Mouse (Mus musculus) hindbrain, embryonic 11.5 days (tissue): ENCODE measurements around the gene Wnk4. TPM values are rescaled to one million over a fixed set of nuclear protein-coding genes. Genes with fewer than 3 reads are reported as not detected.

Source experiments
- ATAC-seq: fragments of 200-750 bp; cut with Nextera tagmentation; 2 replicates; pipeline ENCODE4 v1.8.0; 2017; ENCODE audit warnings: mild to moderate bottlenecking, moderate TSS enrichment, moderate library complexity; ENCODE audit not compliant: low FRiP score
- DNase-seq: peaks from one replicate; pipeline ENCODE4 v3.0.0-alpha.2; 2015; ENCODE audit warnings: low spot score
- H3K27ac ChIP-seq: fragments of 300-500 bp; sonication (generic); 2 replicates; pipeline ENCODE4 v1.5.1; 2014; ENCODE audit warnings: mild to moderate bottlenecking, low read depth, low read length
- H3K27me3 ChIP-seq: fragments of 300-500 bp; sonication (generic); 2 replicates; pipeline ENCODE4 v1.6.1; 2014; ENCODE audit warnings: mild to moderate bottlenecking, low read length, moderate library complexity, mixed read lengths; ENCODE audit not compliant: control insufficient read depth, insufficient read depth
- H3K36me3 ChIP-seq: fragments of 300-500 bp; sonication (generic); 2 replicates; pipeline ENCODE4 v1.6.1; 2014; ENCODE audit warnings: mild to moderate bottlenecking, low read length, moderate library complexity, mixed read lengths; ENCODE audit not compliant: control insufficient read depth, insufficient read depth
- H3K4me1 ChIP-seq: fragments of 300-500 bp; sonication (generic); replicated peaks from 2 replicates; pipeline ENCODE4 v1.6.1; 2014; ENCODE audit warnings: low read length, mixed read lengths; ENCODE audit not compliant: control insufficient read depth, insufficient read depth
- H3K4me2 ChIP-seq: fragments of 300-500 bp; sonication (generic); replicated peaks from 2 replicates; pipeline ENCODE4 v1.6.1; 2014; ENCODE audit warnings: mild to moderate bottlenecking, low read depth, low read length
- H3K4me3 ChIP-seq: fragments of 300-500 bp; sonication (generic); 2 replicates; pipeline ENCODE4 v1.5.1; 2014; ENCODE audit warnings: low read depth, low read length
- H3K9ac ChIP-seq: fragments of 300-500 bp; sonication (generic); 2 replicates; pipeline ENCODE4 v1.6.1; 2014; ENCODE audit warnings: low read depth, low read length
- H3K9me3 ChIP-seq: fragments of 300-500 bp; sonication (generic); 2 replicates; pipeline ENCODE4 v1.6.1; 2016; ENCODE audit warnings: low read length; ENCODE audit not compliant: control insufficient read depth
- WGBS: fragments of 180-500 bp; shearing (Covaris S2); extraction: QIAGEN DNeasy Blood & Tissue Kit; methylation state at CpG from one replicate; pipeline ENCODE4 v1.1.7; 2014; 5-methylcytosine and 5-hydroxymethylcytosine counted together
- polyA plus RNA-seq: library from polyadenylated mRNA; unstranded; fragments of >200 nt; fragmentation: Nextera tagmentation; extraction: Ambion mirVana; gene quantifications from 2 replicates; pipeline ENCODE4 v1.2.1, GENCODE M21; 2014

The Wnk4 gene
- 5.2 and 6.0 TPM in 2 replicates for polyA plus RNA-seq

DNA sequence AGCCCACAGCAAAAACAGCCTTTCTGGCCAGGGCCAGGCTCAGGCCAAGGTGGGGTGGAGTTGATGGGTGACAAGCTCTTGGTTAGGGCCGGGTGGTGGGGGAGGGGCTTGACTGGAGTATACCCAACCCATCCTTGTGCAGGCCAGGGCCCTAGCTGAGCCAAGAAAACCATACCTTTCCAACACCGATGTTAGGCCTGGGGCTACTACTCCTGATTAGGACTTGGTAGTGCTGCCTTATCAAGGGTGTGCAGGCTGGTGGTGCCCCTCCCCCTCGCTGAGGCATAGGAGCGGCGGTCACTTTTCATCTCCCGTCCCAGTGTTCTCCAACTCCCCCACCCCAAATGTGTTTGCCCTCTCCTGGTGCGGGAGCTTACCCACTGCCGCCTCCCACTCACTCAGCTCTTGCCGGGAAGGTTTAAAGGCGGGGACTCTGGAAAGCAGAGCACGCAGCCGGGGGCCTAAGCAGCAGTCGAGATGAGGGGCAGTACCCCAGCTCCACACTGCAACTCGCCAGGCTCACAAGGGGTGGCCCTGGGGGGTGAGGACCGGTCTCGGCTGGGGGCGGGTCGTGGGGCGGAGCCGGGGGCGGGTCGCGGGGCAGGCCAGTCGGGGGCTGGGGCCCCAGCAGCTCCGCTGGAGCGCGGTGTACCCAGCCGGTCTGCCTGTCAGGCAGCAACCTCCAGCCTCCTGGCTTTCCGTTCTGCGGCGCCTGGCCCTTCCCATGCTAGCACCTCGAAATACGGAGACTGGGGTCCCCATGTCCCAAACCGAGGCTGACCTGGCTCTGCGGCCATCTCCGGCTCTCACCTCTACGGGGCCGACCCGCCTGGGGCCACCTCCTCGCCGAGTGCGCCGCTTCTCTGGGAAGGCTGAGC is at the start of gene Wnk4:
Gene Wnk4, plus strand, starts transcription at position 620 of the 878 bp plus-strand sequence.
- peaks cover 18% of the 10 kb centered on the region for H3K4me1 ChIP-seq
- DNase-seq (peak; percentile 67), ATAC-seq (peak; percentile 67)
- WGBS: under 1% methylated on average over 29 of the region's 43 CpGs
- peak within 1 kb of the TSS; percentile 37 for H3K4me3 ChIP-seq
- peaks cover 37% of the 10 kb centered on the region for H3K27me3 ChIP-seq
- peak within 1 kb of the TSS; percentile 77 for H3K4me2 ChIP-seq
- no peaks in the 10 kb centered on the region for H3K36me3 ChIP-seq
- H3K9ac ChIP-seq: peak within 1 kb of the TSS; percentile 53
- peak within 1 kb of the TSS; percentile 61 for H3K27ac ChIP-seq
- H3K9me3 ChIP-seq: no peaks in the 10 kb centered on the region

DNA sequence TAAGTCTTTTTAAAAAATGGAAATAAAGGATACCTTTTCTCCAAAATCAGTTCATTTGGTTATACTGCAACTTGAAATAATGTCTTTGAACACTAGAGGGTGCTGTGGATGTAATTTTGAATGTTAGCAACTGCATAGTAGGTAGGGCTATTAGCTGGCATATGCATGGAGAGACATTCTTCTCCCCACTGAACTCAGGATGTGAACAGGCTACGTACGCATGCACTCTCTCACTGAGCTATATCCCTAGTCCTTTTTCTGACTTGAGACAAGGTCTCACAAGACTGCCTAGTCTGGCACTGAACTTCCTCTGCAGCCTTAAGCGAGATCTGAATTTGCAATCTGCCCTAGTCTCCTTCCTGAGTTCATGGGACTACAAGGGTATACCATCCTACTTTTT is 48.4 kb upstream of the Wnk4 start:
- no peaks in the 10 kb centered on the region for H3K36me3 ChIP-seq
- no peak overlapping the region for H3K4me3 ChIP-seq
- no peak for ATAC-seq
- no peak overlapping the region for H3K9ac ChIP-seq
- WGBS: 50% methylated on average over 3 of the region's 3 CpGs
- no peak overlapping the region for H3K4me2 ChIP-seq
- no peaks in the 10 kb centered on the region for H3K27me3 ChIP-seq
- H3K27ac ChIP-seq: no peak overlapping the region
- H3K9me3 ChIP-seq: no peaks in the 10 kb centered on the region
- no peaks in the 10 kb centered on the region for H3K4me1 ChIP-seq
- peak; percentile 82 for DNase-seq

DNA sequence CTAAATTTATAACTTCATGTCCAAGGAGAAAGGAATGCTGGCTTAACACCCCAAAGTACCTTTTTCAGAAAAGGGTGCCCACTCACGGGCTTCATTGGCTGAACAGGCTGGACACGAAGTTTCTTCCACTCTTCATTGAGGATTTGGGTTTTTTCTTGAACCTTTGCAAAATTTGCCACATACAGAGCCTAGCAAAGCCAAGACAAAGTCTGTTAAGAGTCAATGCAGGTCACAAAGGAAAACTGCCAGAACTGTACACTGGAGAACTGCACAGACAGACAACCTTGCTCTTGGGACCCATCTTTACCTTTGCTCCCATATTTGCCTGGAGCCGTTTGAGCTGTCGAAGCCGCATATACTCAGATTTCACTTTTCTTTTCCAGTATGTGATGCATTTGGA is 43.4 kb upstream of the Wnk4 start:
- no peak overlapping the region for H3K9ac ChIP-seq
- H3K27me3 ChIP-seq: no peaks in the 10 kb centered on the region
- no peaks in the 10 kb centered on the region for H3K36me3 ChIP-seq
- no peak overlapping the region for H3K27ac ChIP-seq
- DNase-seq (no peak), ATAC-seq (no peak)
- no peak overlapping the region for H3K4me3 ChIP-seq
- H3K9me3 ChIP-seq: no peaks in the 10 kb centered on the region
- no peaks in the 10 kb centered on the region for H3K4me1 ChIP-seq
- 90% methylated on average over 5 of the region's 5 CpGs for WGBS
- H3K4me2 ChIP-seq: no peak overlapping the region

DNA sequence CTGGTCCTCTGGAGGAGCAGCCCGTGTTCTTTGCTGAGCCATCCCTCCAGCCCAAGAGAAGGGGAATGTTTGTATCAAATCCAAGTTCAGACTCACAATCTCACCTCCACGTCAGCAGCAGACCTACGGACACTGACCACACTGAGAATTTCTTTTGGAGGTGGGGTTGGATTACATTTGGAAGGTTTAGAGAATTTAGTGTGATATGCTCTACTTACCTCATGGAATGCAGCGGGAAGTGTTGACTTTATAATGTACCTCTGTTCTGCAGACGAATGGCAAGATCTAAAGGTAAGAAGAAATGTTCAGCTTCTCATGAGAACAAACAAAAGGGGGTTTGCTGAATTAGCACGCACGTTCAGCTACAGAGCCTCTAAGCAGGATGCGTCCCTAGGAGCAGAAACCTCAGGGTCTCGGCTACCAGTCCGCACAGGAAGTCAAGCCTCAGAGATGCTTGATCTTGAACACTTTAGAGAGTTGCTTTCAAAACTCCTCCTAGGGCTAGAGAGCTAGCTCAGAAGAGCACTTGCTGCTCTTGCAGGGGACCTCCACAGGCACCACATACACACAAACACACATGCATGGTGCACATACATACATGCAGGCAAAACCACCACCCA is 41.8 kb upstream of the Wnk4 start:
- no peak for DNase-seq

DNA sequence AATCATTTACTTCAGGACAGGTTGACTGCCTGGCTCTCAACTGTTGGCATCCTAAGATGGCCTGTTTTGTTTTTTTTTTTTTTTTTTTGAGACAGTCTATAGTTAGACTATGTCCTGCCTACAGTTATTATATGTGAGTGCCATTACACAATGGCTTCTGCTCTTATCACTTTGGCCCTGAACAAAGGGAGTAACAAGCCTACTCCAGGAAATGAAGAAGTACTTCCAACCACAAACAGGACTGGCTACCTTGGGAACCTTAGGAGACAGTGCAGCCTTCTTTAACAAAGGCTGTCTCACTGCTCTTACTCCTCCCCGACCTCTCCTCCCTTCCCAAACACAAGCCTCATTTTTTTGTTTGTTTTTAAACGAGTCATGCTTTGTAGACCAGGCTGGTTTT is 39.5 kb upstream of the Wnk4 start:
- Histone ChIP-seq H3K4me1 (no peaks in the 10 kb centered on the region), H3K4me3 (no peak overlapping the region), H3K4me2 (no peak overlapping the region), H3K27me3 (no peaks in the 10 kb centered on the region), H3K27ac (no peak overlapping the region), H3K36me3 (no peaks in the 10 kb centered on the region), H3K9ac (no peak overlapping the region), H3K9me3 (no peaks in the 10 kb centered on the region)
- no peak for ATAC-seq
- no peak for DNase-seq
- WGBS: 57% methylated on average over 2 of the region's 2 CpGs

More for the DNA sequence above, 41.8 kb upstream of the Wnk4 start:
- H3K27me3 ChIP-seq: no peaks in the 10 kb centered on the region
- H3K9ac ChIP-seq: no peak overlapping the region
- ATAC-seq: no peak
- H3K4me2 ChIP-seq: no peak overlapping the region
- H3K27ac ChIP-seq: no peak overlapping the region
- H3K9me3 ChIP-seq: no peaks in the 10 kb centered on the region
- WGBS: 84% methylated on average over 10 of the region's 10 CpGs
- no peaks in the 10 kb centered on the region for H3K36me3 ChIP-seq
- H3K4me3 ChIP-seq: no peak overlapping the region
- no peaks in the 10 kb centered on the region for H3K4me1 ChIP-seq

DNA sequence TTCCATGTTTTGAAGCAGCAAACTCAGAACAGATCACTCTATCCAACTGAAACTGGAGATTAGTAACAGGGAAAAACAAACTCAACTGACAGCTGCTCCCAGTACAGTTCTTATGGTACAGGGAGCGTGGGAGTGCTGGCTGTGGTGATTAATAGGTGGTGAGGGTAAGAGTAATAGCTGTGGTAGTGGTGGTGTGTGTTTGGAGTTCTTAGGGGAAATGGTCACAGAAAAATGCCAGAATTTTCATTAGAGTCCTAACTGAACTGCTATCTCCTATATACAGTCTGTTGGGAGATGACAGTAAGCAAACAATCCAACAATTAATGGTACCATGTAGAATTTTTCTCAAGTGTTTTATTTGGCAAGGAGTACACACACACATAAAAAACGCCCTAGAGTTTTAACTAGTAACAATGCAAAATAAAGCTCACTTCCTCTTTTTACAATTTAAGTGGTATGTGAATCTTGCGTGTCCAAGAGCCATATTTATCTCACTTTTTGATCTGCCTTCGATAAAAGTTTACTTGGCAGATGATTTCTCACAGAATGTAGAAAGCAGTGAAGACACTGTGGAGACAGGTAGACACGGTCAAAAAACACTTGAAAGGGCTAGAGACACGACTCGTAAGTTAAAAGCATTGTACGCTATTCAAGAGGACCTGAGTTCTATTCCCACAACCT is 38.9 kb upstream of the Wnk4 start:
- 92% methylated on average over 8 of the region's 8 CpGs for WGBS
- Histone ChIP-seq H3K4me3 (no peak overlapping the region), H3K36me3 (no peaks in the 10 kb centered on the region), H3K4me1 (no peaks in the 10 kb centered on the region), H3K27ac (no peak overlapping the region), H3K9ac (no peak overlapping the region), H3K27me3 (no peaks in the 10 kb centered on the region), H3K9me3 (no peaks in the 10 kb centered on the region), H3K4me2 (no peak overlapping the region)
- ATAC-seq (no peak), DNase-seq (no peak)

DNA sequence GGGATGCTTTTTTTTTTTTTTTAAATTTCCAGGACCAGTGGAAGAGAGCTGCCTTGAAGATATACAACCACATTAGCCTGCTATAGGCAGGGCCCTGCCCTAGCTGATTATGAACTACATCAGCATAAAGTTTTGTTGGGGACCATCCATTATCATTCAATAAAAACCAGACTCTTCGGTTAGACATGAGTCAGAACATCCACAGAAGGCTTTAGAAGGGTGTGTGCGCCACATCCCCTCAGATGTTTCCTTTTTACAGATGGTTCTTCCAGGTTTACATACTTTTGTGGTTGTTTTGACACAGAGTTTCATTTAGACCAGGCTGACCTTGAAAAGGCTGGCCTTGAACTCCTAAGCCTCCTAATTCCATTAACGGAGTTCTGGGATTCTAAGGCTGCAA is 36.0 kb upstream of the Wnk4 start:
- ATAC-seq (no peak), DNase-seq (no peak)
- Histone ChIP-seq H3K4me2 (no peak overlapping the region), H3K4me3 (no peak overlapping the region), H3K36me3 (no peaks in the 10 kb centered on the region), H3K27me3 (no peaks in the 10 kb centered on the region), H3K27ac (no peak overlapping the region), H3K9me3 (no peaks in the 10 kb centered on the region), H3K4me1 (no peaks in the 10 kb centered on the region), H3K9ac (no peak overlapping the region)
- 92% methylated on average over 3 of the region's 3 CpGs for WGBS

DNA sequence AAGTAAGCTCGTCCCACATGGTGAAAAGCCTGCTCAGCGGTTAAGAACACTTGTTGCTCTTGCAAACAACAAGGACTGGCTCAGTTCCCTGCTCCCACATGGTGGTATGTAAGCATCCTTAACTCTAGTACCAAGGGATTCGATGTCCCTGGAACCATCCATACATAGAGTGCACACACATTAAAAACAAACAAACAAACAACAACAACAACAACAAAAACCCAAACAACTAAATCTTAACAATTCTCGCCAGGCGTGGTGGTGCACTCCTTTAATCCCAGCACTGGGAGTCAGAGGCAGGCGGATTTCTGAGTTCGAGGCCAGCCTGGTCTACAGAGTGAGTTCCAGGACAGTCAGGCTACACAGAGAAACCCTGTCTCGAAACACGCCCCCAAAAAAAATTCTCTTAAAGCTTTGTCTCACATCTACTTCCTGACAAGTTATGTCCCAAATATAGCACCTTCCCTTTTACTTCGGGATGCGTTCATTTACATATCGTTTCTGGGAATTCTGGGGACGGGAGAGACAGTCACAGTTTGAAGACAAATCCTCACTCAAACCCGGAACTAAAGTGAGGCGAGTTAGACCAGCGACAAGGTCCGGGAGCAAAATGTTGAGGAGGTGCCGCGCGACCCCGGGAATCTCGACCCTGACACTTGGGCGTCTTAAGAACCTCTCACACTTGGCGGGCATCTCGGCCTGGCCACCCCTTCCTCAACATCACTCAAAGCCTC is 34.9 kb upstream of the Wnk4 start:
- H3K9me3 ChIP-seq: no peaks in the 10 kb centered on the region
- H3K4me2 ChIP-seq: peak overlapping the region; percentile 90
- H3K27me3 ChIP-seq: no peaks in the 10 kb centered on the region
- H3K9ac ChIP-seq: peak overlapping the region; percentile 82
- peak overlapping the region; percentile 84 for H3K4me3 ChIP-seq
- H3K36me3 ChIP-seq: no peaks in the 10 kb centered on the region
- H3K4me1 ChIP-seq: no peaks in the 10 kb centered on the region
- H3K27ac ChIP-seq: no peak overlapping the region
- ATAC-seq (no peak), DNase-seq (no peak)
- WGBS: 22% methylated on average over 25 of the region's 25 CpGs
